Mouse (Mus musculus): ENCODE measurements around the gene Farsa.
A peak's percentile ranks its signal among the peaks of the same experiment; 100 is the strongest.
"Not testable (repeated sequence)": the region's sequence is repeated elsewhere in the genome, so short reads cannot be mapped to it uniquely, and the experiment has no call there.

Farsa gene

GRCm38 (mm10) chr8:84856864-84857441, at the start of gene Farsa:
Gene Farsa (plus strand): TSS chr8:84856989.
- peak; percentile 93 to 94 for DNase-seq

- DNase-seq: no peak
These were observed 47.5 kb upstream of the Farsa start for GRCm38 (mm10) chr8:84809109-84809940.

- DNase-seq: no peak
These were observed 46.9 kb upstream of the Farsa start for GRCm38 (mm10) chr8:84809941-84810280.

GRCm38 (mm10) chr8:84810896-84811295, 45.9 kb upstream of the Farsa start:
- peak; percentile 90 to 94 for DNase-seq

GRCm38 (mm10) chr8:84811303-84811702, 45.5 kb upstream of the Farsa start:
- no peak for DNase-seq

GRCm38 (mm10) chr8:84813059-84813458, 43.7 kb upstream of the Farsa start:
- DNase-seq: peak; percentile 78 to 82

DNA sequence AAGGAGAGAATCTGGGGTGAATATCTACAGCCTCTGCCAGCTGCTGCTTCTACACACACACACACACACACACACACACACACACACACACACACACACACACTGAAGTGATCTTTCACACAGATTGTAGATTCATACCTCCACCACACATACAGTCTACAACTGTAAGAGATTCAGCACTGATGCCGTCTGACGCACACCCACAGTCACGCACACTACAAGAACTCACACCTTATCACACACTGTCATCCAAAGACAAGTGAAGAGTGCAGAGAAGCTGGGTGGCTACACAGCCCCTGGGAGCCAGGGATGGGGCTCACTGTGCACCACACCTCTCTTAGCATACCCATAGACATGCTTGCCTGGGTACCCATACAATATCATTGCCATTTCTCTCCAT, 43.0 kb upstream of the Farsa start:
- no peak for DNase-seq

GRCm38 (mm10) chr8:84814240-84814554, 42.6 kb upstream of the Farsa start:
- no peak for DNase-seq

GRCm38 (mm10) chr8:84814555-84815441, 42.0 kb upstream of the Farsa start:
- DNase-seq: no peak

DNA sequence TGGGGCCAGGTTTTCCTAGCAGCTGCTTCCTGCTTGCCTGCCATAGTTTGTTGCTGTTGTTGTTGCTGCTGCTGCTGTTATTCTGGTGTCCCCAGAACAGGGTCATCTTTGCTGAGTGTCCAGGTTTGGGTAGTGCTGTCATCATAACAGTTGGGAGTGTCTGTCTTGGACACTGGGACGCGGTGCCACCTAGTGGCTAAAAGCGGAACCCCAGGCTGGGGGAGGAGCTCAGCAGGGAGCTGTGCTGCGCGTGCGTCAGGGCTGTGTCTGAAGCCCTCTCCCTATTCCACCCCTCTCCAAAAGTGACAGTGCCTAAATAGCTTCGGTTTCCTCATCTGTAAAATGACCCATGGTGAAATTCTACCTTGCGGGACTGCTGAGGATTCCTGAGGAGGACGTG, 41.2 kb upstream of the Farsa start:
- peak; percentile 90 to 95 for DNase-seq

DNA sequence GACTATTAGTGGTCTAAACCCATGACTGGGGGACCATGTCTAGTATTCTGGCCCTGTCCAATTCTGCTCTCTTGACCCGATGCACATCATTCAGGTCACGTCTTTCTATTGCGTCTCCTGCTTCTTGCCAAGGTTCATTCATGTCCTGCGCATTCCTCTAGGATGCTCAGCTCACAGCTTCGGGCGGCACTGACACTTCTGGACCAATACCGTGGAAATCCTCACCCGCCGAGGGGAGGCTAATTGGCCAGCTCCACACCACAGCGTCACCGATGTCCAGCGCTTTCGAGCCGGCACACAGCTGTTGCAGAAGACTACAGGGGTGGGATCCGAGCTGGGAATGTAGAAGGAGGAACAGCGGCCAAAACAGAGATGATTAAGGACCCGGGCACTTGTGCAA, 40.7 kb upstream of the Farsa start:
- DNase-seq: no peak

DNA sequence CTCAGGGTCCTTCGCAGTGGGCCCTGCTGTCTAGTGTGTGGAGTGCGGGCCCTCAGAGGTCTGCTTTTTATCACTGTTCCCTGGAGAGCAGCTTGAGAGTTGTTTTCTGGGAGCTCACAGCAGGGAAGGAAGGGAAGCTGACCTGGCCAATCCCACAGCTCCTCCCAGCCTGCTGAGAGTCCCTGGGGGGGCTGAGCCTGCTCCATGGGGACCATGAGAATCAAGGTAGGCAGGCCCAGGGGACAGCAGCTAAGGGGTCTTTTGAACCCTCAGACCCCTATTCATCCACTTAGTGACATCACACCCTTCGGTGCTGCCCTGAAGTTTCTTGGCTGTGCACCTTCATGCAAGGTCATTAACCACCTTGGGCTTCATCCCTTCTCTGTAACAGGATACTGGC, 34.1 kb upstream of the Farsa start, which contains the start of gene Dand5:
Dand5 (minus strand) TSS at position 101 of the 400 bp plus-strand sequence.
- DNase-seq: no peak

- peak; percentile 50 to 52 for DNase-seq
These were observed 33.1 kb upstream of the Farsa start for GRCm38 (mm10) chr8:84823653-84824052.

- no peak for DNase-seq
These were observed 31.2 kb upstream of the Farsa start for GRCm38 (mm10) chr8:84825636-84826035.

- not testable (repeated sequence) for DNase-seq
These were observed 30.3 kb upstream of the Farsa start for GRCm38 (mm10) chr8:84826518-84826917.

DNA sequence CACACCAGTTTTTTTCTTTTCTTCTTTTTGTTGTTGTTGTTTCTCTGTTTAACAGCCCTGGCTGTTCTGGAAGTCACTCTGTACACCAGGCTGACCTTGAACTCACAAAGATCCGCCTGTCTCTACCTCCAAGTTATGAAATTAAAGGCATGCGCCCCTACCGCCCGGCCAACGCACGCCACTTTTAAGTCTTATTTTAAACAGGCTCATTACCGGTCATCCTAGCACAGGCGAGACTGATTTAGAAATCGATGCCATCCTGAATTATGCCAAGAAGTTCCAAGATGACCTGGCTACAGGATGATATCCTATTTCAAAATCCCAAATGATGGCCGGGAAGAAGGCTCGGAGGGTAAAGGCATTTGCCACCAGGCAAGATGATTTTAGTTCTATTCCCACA, 25.3 kb upstream of the Farsa start, which contains the start of gene Gadd45gip1:
Gadd45gip1 (plus strand) TSS at position 33 of the 400 bp plus-strand sequence.
- DNase-seq: peak; percentile 44 to 51

GRCm38 (mm10) chr8:84832034-84832717, 24.6 kb upstream of the Farsa start:
- DNase-seq: peak; percentile 72 to 76

- DNase-seq: no peak
These were observed 23.7 kb upstream of the Farsa start for GRCm38 (mm10) chr8:84832759-84833742.

- DNase-seq: no peak
These were observed 22.6 kb upstream of the Farsa start for GRCm38 (mm10) chr8:84834002-84834865.
